26 mouse cellular contexts compared by ENCODE assay signal in genomic region chr7:90064198-90064597, GRCm38 (mm10).
DNase-seq lines count a peak whose midpoint lies in the region; ATAC-seq and TF ChIP-seq lines count a peak whose summit lies in the region.
"Had no signal": no experiment of that assay in that cellular context is flagged by ENCODE, and none has a peak within 500 bp of the region (broad histone marks: within the 10 kb centered on the region; RNA-seq: fewer than 3 reads in every experiment).

No protein-coding gene starts in this region.

- no peak for ATAC-seq in midbrain, embryonic 11.5 days (ENCODE audit: low FRiP score)
- ATAC-seq in midbrain, embryonic 13.5 days, result no peak
- no peak for ATAC-seq in liver, embryonic 14.5 days (ENCODE audit: insufficient read depth)
- ATAC-seq in liver, postnatal 0 days, result no peak
- no peak for ATAC-seq in granulocyte monocyte progenitor cell, adult 5-6 weeks (replicated peaks; ENCODE audit: poor library complexity, severe bottlenecking)
- ATAC-seq: forebrain, embryonic 15.5 days; hindbrain, postnatal 0 days had no signal

- peak; percentile 14 for DNase-seq in midbrain, embryonic 11.5 days (ENCODE audit: low spot score, missing footprints)
- DNase-seq in liver, embryonic 14.5 days (ENCODE audit: low read depth in 3 of 3, low spot score in 3 of 3), result no peak
- no peak for DNase-seq in liver, postnatal 0 days
- DNase-seq in urinary bladder, adult 2 months (ENCODE audit: low spot score), result no peak
- DNase-seq: adrenal gland, adult 2 months; adrenal gland, postnatal 14 days; B cell, adult 2 months; cerebellum, adult 11 months; cerebellum, adult 2 months; cerebellum, adult 9-11 months; cerebellum, postnatal 25 days; gastrocnemius, postnatal 25 days; heart, adult 2 months; heart, postnatal 14 days; heart, postnatal 4 days had no signal

- TF ChIP-seq EP300 in liver, embryonic 14.5 days (IDR thresholded peaks at IDR 0.05; ENCODE audit: low read depth), result peak; percentile 70
- TF ChIP-seq EP300 in liver, postnatal 0 days (IDR thresholded peaks at IDR 0.05; ENCODE audit: low read depth), result peak; percentile 65; the same call in 1 of the 2 replicates

- no peak overlapping the region for H3K27ac ChIP-seq in midbrain, embryonic 11.5 days (ENCODE audit: low read depth, low read length)
- H3K27ac ChIP-seq in midbrain, embryonic 13.5 days, result no peak overlapping the region
- peak overlapping the region; percentile 97 for H3K27ac ChIP-seq in liver, embryonic 14.5 days
- no peak overlapping the region for H3K27ac ChIP-seq in liver, postnatal 0 days (ENCODE audit: low read depth)
- H3K27ac ChIP-seq: embryonic facial prominence, embryonic 13.5 days; forebrain, embryonic 12.5 days; forebrain, embryonic 15.5 days; heart, adult 2 months; heart, embryonic 13.5 days; hindbrain, embryonic 14.5 days; hindbrain, postnatal 0 days had no signal

- no peaks in the 10 kb centered on the region for H3K27me3 ChIP-seq in midbrain, embryonic 11.5 days (ENCODE audit: control insufficient read depth, insufficient read depth, low read length)
- H3K27me3 ChIP-seq in midbrain, embryonic 13.5 days, result no peaks in the 10 kb centered on the region
- no peaks in the 10 kb centered on the region for H3K27me3 ChIP-seq in liver, embryonic 14.5 days (ENCODE audit: control insufficient read depth, insufficient read depth, low read length)
- H3K27me3 ChIP-seq in liver, postnatal 0 days (ENCODE audit: insufficient read depth, low read length), result no peaks in the 10 kb centered on the region
- H3K27me3 ChIP-seq: CH12.LX; embryonic facial prominence, embryonic 13.5 days; forebrain, embryonic 12.5 days; forebrain, embryonic 15.5 days; heart, embryonic 13.5 days had no signal

- 94% methylated on average over 1 of the region's 1 CpGs for WGBS in midbrain, embryonic 11.5 days
- 96% methylated on average over 1 of the region's 1 CpGs for WGBS in midbrain, embryonic 13.5 days
- WGBS in liver, embryonic 14.5 days (ENCODE audit: insufficient replicate concordance), result 44% methylated on average over 1 of the region's 1 CpGs
- WGBS in liver, postnatal 0 days (ENCODE audit: insufficient replicate concordance), result 60% methylated on average over 1 of the region's 1 CpGs

- H3K9me3 ChIP-seq in midbrain, embryonic 11.5 days (ENCODE audit: control insufficient read depth, low read length), result no peaks in the 10 kb centered on the region
- no peaks in the 10 kb centered on the region for H3K9me3 ChIP-seq in midbrain, embryonic 13.5 days
- no peaks in the 10 kb centered on the region for H3K9me3 ChIP-seq in liver, embryonic 14.5 days (ENCODE audit: control insufficient read depth, low read length)
- no peaks in the 10 kb centered on the region for H3K9me3 ChIP-seq in liver, postnatal 0 days (ENCODE audit: low read length)
- H3K9me3 ChIP-seq: embryonic facial prominence, embryonic 13.5 days; forebrain, embryonic 12.5 days; forebrain, embryonic 15.5 days; G1E; heart, embryonic 10.5 days; heart, embryonic 13.5 days had no signal

- H3K36me3 ChIP-seq in midbrain, embryonic 11.5 days (ENCODE audit: control insufficient read depth, insufficient read depth, low read length), result no peaks in the 10 kb centered on the region
- H3K36me3 ChIP-seq in midbrain, embryonic 13.5 days, result no peaks in the 10 kb centered on the region
- no peaks in the 10 kb centered on the region for H3K36me3 ChIP-seq in liver, embryonic 14.5 days (replicated peaks; ENCODE audit: control insufficient read depth, insufficient read depth, low read depth)
- H3K36me3 ChIP-seq in liver, postnatal 0 days (replicated peaks; ENCODE audit: insufficient read depth, low read length), result no peaks in the 10 kb centered on the region
- H3K36me3 ChIP-seq: embryonic facial prominence, embryonic 13.5 days; forebrain, embryonic 12.5 days; forebrain, embryonic 15.5 days; G1E; heart, embryonic 10.5 days; heart, embryonic 13.5 days had no signal

- H3K9ac ChIP-seq in midbrain, embryonic 11.5 days (ENCODE audit: low read length), result no peak overlapping the region
- H3K9ac ChIP-seq in midbrain, embryonic 13.5 days (replicated peaks), result no peak overlapping the region
- peak overlapping the region; percentile 33 for H3K9ac ChIP-seq in liver, embryonic 14.5 days (replicated peaks)
- no peak overlapping the region for H3K9ac ChIP-seq in liver, postnatal 0 days (replicated peaks)
- H3K9ac ChIP-seq: embryonic facial prominence, embryonic 13.5 days; forebrain, embryonic 12.5 days; forebrain, embryonic 15.5 days; heart, embryonic 13.5 days; hindbrain, embryonic 14.5 days had no signal

- no peak overlapping the region for H3K4me2 ChIP-seq in midbrain, embryonic 11.5 days
- no peak overlapping the region for H3K4me2 ChIP-seq in midbrain, embryonic 13.5 days (replicated peaks)
- H3K4me2 ChIP-seq in liver, embryonic 14.5 days (ENCODE audit: low read depth), result peak overlapping the region; percentile 50
- no peak overlapping the region for H3K4me2 ChIP-seq in liver, postnatal 0 days (ENCODE audit: low read depth, low read length)
- H3K4me2 ChIP-seq: embryonic facial prominence, embryonic 13.5 days; forebrain, embryonic 12.5 days; forebrain, embryonic 15.5 days; heart, embryonic 13.5 days; hindbrain, embryonic 14.5 days had no signal

- no peak overlapping the region for H3K4me3 ChIP-seq in midbrain, embryonic 11.5 days (ENCODE audit: low read depth, low read length)
- no peak overlapping the region for H3K4me3 ChIP-seq in midbrain, embryonic 13.5 days (replicated peaks)
- no peak overlapping the region for H3K4me3 ChIP-seq in liver, embryonic 14.5 days (ENCODE audit: insufficient read depth in 1 of 2, low read depth in 2 of 2, low read length in 2 of 2)
- H3K4me3 ChIP-seq in liver, postnatal 0 days (ENCODE audit: low read depth, low read length), result no peak overlapping the region
- H3K4me3 ChIP-seq: embryonic facial prominence, embryonic 13.5 days; forebrain, embryonic 12.5 days; forebrain, embryonic 15.5 days; heart, adult 2 months; heart, embryonic 10.5 days; heart, embryonic 13.5 days had no signal

- TF ChIP-seq CTCF in liver, embryonic 14.5 days (IDR thresholded peaks at IDR 0.05; ENCODE audit: low read depth), result no peak
- no peak for TF ChIP-seq CTCF in liver, postnatal 0 days (IDR thresholded peaks at IDR 0.05; ENCODE audit: low read depth)

- H3K4me1 ChIP-seq in midbrain, embryonic 11.5 days (ENCODE audit: control insufficient read depth, insufficient read depth, low read length), result no peaks in the 10 kb centered on the region
- H3K4me1 ChIP-seq in midbrain, embryonic 13.5 days (replicated peaks), result 0 out of 2 replicates have a peak, but pooled peaks cover 4% of the 10 kb centered on the region
- peaks cover 88 to 91% of the 10 kb centered on the region in 2 experiments for H3K4me1 ChIP-seq in liver, embryonic 14.5 days (replicated peaks; ENCODE audit: control insufficient read depth in 2 of 2, insufficient read depth in 2 of 2, low read length in 1 of 2)
- H3K4me1 ChIP-seq in liver, postnatal 0 days (ENCODE audit: insufficient read depth), result peaks cover 74% of the 10 kb centered on the region
- H3K4me1 ChIP-seq: forebrain, embryonic 15.5 days had no signal
